Mouse (Mus musculus) liver, embryonic 14.5 days (tissue): Measurements from ENCODE around the gene Fam234b.

Experiments
- CTCF ChIP-seq: IDR thresholded peaks from 2 replicates; pipeline ENCODE4 v1.5.1; 2016; ENCODE audit warnings: antibody characterized with exemption, low read depth, control low read depth
- EP300 ChIP-seq: IDR thresholded peaks from 2 replicates; pipeline ENCODE4 v1.6.1; 2016; ENCODE audit warnings: antibody characterized with exemption, low read depth

- TF ChIP-seq CTCF (no peak), EP300 (no peak)
Observed at GRCm38 (mm10) chr6:135230586-135230985, 32.8 kb downstream of the Fam234b start.
